Mouse (Mus musculus) T-helper 17 cell (primary cell): ENCODE results near the gene Acot12.

ENCODE experiments used
- in situ Hi-C, 2 experiments: fragments of 300-600 bp; cut with MboI, MseI; formaldehyde crosslinking; loops; 1 replicate in 1 of 2; 2 replicates in 1 of 2; pipeline ENCODE4 v1.15.1; 2025; ENCODE audit warnings: high pct_unique_total_duplicates in 2 of 2

The Acot12 gene

GRCm38 (mm10) chr13:91741280-91742047 lies at the start of gene Acot12:
TSS of gene Acot12 (plus strand) at chr13:91741512.
- in situ Hi-C loops = no loop called here

- in situ Hi-C loops = loop anchor here (5.0 to 25.0 kb wide), 3 partner anchors 61 to 1956 kb away; partner anchors contain the start of gene Vcan (in 1 of the 2)
Measured at GRCm38 (mm10) chr13:91693615-91694014, 47.7 kb upstream of the Acot12 start.

- in situ Hi-C loops = loop anchor here in 1 of 2 experiments (5.0 to 25.0 kb wide), 2 partner anchors 733 to 1958 kb away; partner anchors contain the start of gene Vcan
Measured at GRCm38 (mm10) chr13:91695406-91695805, 45.9 kb upstream of the Acot12 start.

- in situ Hi-C loops = loop anchor here in 1 of 2 experiments (5.0 to 25.0 kb wide), 2 partner anchors 734 to 1959 kb away; partner anchors contain the start of gene Vcan
Measured at GRCm38 (mm10) chr13:91696109-91696645, 45.1 kb upstream of the Acot12 start.

GRCm38 (mm10) chr13:91697011-91697410 lies 44.3 kb upstream of the Acot12 start:
- in situ Hi-C loops = loop anchor here in 1 of 2 experiments (5.0 to 25.0 kb wide), 2 partner anchors 735 to 1960 kb away; partner anchors contain the start of gene Vcan

GRCm38 (mm10) chr13:91702337-91702736 lies 39.0 kb upstream of the Acot12 start:
- in situ Hi-C loops = no loop called here

GRCm38 (mm10) chr13:91719487-91719886 lies 21.8 kb upstream of the Acot12 start:
- in situ Hi-C loops = no loop called here

- in situ Hi-C loops = no loop called here
Measured at GRCm38 (mm10) chr13:91723108-91723735, 18.1 kb upstream of the Acot12 start.

GRCm38 (mm10) chr13:91723736-91724119 lies 17.6 kb upstream of the Acot12 start:
- in situ Hi-C loops = no loop called here

GRCm38 (mm10) chr13:91724211-91724610 lies 17.1 kb upstream of the Acot12 start:
- in situ Hi-C loops = no loop called here

- in situ Hi-C loops = no loop called here
Measured at GRCm38 (mm10) chr13:91725130-91725529, 16.2 kb upstream of the Acot12 start.

- in situ Hi-C loops = no loop called here
Measured at GRCm38 (mm10) chr13:91727899-91728298, 13.4 kb upstream of the Acot12 start.

- in situ Hi-C loops = no loop called here
Measured at GRCm38 (mm10) chr13:91737191-91737590, 4.1 kb upstream of the Acot12 start.

- in situ Hi-C loops = no loop called here
Measured at GRCm38 (mm10) chr13:91740851-91741250, 461 bp upstream of the Acot12 start.

- in situ Hi-C loops = no loop called here
Measured at GRCm38 (mm10) chr13:91743180-91743579, 1.9 kb downstream of the Acot12 start.

- in situ Hi-C loops = no loop called here
Measured at GRCm38 (mm10) chr13:91746470-91746869, 5.2 kb downstream of the Acot12 start.

GRCm38 (mm10) chr13:91748401-91748800 lies 7.1 kb downstream of the Acot12 start:
- in situ Hi-C loops = no loop called here

GRCm38 (mm10) chr13:91749981-91750380 lies 8.7 kb downstream of the Acot12 start:
- in situ Hi-C loops = no loop called here

- in situ Hi-C loops = no loop called here
Measured at GRCm38 (mm10) chr13:91753724-91754123, 12.4 kb downstream of the Acot12 start.

GRCm38 (mm10) chr13:91754762-91755161 lies 13.4 kb downstream of the Acot12 start:
- in situ Hi-C loops = no loop called here

- in situ Hi-C loops = no loop called here
Measured at GRCm38 (mm10) chr13:91756230-91756629, 14.9 kb downstream of the Acot12 start.

GRCm38 (mm10) chr13:91758316-91759048 lies 17.2 kb downstream of the Acot12 start:
- in situ Hi-C loops = no loop called here
